Mouse (Mus musculus) large intestine, adult 2 months (tissue): ENCODE results near the gene Sptssb. TPM values are rescaled to one million over a fixed set of nuclear protein-coding genes. Genes with fewer than 3 reads are reported as not detected.

Source experiments
- DNase-seq: peaks from one replicate; pipeline ENCODE4 v3.0.0-alpha.2; 2012; ENCODE audit warnings: low read depth, low spot score
- WGBS: fragments of 180-500 bp; shearing (Covaris S2); methylation state at CpG from one replicate; pipeline ENCODE4 v1.1.7; 2018; 5-methylcytosine and 5-hydroxymethylcytosine counted together
- polyA plus RNA-seq: library from polyadenylated mRNA; depleted of rRNA; stranded (reverse); fragments of >200 nt; gene quantifications from 2 replicates; pipeline ENCODE4 v1.2.3, GENCODE M21; 2012

The Sptssb gene
- polyA plus RNA-seq, 1 experiment = 2.3 TPM

DNA sequence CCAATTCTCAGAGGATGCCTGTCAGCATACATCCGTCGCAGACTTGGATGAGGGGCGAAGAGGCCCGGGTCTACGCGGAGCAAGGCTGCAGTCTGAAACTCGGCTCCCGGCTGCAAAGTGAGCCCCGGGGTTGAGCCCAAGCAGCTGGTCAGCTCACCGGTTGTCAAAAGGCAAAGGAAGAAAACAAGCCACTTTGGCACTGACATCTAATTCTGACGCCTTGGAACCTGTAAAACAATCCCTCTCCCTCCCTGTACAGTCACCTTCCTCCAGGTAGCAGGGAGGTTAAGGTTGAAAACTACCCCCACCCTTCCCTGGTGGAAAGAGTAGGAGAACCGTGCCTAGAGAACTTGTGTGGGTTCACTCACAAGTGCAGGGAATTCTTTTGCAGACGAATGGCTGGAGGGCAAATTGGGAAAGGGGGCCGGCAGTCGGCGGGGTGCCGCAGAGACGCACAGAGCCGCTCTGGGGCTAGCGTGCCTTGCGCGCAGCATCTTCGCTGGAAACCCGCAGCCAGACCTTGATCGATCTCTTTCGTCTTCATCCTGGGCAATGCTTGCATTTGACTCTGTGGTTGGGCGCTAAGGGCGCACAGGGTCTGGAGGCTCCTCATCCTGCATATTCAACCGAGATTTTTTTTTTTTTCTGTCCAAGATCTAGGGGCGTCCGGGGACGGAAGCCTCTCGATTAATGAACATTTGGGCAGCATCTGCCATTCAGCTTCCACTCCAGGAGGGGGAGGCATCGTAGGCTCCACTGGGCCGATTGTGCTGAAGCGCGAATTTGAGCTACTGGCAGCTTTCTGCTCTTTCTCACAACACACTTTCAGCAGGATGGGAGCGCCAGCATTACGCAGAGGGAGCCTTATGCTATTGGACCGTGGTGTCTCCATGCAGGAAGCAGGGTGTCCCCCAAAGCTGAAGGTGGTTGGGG is 1.1 kb upstream of the Sptssb start:
- DNase-seq = no peak
- WGBS = under 1% methylated on average over 40 of the region's 40 CpGs

DNA sequence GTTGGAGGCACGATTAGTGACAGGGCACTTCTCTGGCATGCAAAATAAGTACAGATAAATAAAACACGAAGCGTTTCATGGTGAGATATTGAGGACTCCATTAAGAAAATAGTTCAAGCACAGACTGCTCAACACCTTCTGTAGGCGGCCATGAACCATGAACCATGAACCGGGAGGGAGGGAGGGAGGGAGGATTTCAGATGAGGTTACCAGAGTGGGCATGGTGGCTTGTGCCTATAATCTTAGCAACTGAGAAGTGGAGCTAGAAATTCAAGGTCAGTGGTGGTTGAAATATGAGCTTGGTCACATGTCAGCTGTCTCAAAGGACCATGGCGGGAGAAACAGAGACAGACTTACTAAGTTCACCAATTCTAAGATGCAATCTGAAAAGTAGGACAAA is 20.3 kb downstream of the Sptssb start:
- DNase-seq = no peak

DNA sequence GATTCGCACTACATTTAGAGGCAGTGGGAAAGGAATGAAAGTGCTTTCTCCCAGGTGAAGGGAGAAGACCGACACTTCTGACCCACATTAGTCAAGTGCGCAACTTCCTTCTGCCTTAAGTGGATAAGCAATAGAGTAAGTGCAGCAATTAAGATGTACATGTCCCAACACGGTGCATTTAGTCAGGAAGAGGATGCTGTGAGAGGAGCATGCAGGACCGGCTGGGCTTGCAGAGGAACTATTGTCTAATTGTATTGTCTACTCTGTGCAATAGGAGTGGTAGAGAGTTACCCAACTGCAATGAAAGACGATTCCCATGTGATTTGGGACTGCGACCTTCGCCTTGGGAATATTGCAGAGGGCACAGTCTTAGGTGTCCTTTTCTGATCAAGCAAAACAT is 30.2 kb downstream of the Sptssb start:
- no peak for DNase-seq
- WGBS = 81% methylated on average over 8 of the region's 8 CpGs

More for the DNA sequence above, 20.3 kb downstream of the Sptssb start:
- 83% methylated on average over 6 of the region's 6 CpGs for WGBS

GRCm38 (mm10) chr3:69824536-69824935 is 35.2 kb downstream of the Sptssb start:
- no peak for DNase-seq
- WGBS = 86% methylated on average over 1 of the region's 1 CpGs

DNA sequence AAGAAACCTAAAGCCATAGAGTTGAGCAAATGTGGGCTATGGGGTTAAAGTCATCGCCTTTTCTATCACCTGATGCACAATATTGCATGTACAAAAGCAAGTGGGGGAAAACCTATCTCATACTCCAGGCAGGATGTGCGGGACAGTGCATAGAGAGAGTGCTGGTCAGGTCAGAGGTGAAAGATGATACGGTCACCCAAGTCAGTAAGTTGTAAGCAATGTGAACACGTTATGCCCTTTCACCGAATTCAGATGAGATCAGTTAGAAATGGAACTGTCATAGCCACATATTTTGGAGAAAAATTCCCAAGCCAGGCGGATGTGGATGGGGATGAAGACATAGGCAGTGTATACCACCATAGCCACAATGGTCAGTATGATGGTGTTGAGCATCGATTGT is 39.1 kb downstream of the Sptssb start:
- 85% methylated on average over 7 of the region's 7 CpGs for WGBS
- DNase-seq = no peak

- WGBS = 47% methylated on average over 3 of the region's 3 CpGs
- no peak for DNase-seq
These were observed 39.9 kb downstream of the Sptssb start for GRCm38 (mm10) chr3:69819851-69820200.

GRCm38 (mm10) chr3:69819146-69819850 is 40.4 kb downstream of the Sptssb start:
- WGBS = 81% methylated on average over 7 of the region's 7 CpGs

DNA sequence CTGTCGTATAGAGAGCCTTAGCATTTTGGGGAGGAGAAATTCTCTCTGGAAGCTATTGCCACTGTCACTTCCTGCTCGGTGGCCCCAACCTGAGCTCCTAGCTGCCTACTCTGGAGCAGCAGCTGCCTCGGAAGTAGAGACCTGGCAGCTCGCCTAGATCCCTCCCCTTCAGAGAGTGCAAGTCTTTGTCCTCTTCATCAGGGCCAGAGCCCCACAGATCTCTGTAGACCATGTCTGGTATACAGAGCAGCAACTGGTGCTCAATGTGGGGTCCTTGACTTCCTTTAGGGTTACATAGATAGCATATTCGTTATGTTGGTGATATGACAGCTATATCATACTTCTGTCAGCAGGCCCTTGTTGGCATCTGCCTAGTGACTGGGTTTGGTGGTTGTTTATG is 41.3 kb downstream of the Sptssb start:
- no peak for DNase-seq
- 41% methylated on average over 5 of the region's 5 CpGs for WGBS

More at GRCm38 (mm10) chr3:69819146-69819850, 40.4 kb downstream of the Sptssb start:
- DNase-seq = no peak

- no peak for DNase-seq
- WGBS = 66% methylated on average over 2 of the region's 2 CpGs
These were observed 43.2 kb downstream of the Sptssb start for GRCm38 (mm10) chr3:69816547-69816946.

- DNase-seq = no peak
- WGBS = 59% methylated on average over 11 of the region's 11 CpGs
These were observed 46.6 kb downstream of the Sptssb start for GRCm38 (mm10) chr3:69813005-69813695.

DNA sequence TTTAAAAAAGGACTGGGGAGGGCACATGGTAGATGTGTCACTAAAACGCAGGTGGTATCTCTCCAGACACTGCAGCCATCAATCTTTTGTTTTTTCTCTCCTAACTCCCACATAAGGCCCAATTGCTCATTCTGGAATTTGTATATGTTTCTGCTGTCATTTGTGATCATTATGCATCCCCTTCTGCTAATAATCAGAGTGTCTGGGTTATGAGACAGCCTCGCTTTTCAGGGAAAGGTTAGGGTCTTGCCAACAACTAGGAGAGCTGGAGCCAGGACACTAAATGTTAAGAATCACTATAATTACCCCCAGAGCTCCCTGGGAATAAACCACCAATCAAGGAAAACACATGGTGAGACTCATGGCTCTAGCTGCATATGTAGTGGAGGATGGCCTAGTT is 47.3 kb downstream of the Sptssb start:
- WGBS = 86% methylated on average over 2 of the region's 2 CpGs
- no peak for DNase-seq

DNA sequence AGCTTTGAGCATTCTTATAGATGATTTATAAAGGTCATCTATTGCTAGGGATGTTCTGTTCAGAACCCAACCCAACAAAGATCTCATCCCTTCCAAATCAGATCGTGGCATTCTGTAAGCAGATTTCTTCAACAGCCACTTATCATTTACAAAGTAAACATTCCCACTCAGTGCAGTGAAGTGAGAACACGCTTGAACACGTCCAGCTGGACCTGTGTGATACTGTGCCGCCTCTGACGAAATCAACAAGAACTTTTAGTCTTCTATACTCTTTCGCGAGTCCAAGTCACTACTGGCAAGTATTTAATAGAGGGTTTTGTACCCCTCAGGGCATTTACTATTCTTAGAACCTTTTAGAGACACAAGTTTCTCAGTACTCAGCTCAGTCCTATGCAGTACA is 51.3 kb downstream of the Sptssb start:
- WGBS = 66% methylated on average over 7 of the region's 7 CpGs
- no peak for DNase-seq

DNA sequence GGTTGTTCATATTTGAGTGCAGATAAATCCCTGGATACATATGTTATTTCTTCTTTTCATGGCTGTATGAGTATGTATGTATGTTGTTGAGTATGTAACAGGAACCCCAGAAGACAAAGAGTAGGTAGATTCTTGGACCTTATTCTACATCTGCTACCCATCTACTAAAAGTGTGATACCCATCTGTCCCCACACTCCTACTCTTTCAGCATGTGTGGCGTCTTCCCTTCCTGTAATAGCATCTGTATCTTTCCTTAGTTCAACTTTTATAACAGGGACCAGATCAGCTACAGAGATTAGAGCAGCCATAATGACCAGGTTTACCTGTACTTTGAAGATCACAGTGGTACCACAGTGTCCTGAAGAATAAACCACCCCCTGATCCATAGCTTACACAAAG is 56.6 kb downstream of the Sptssb start:
- DNase-seq = no peak

GRCm38 (mm10) chr3:69800829-69801384 is 58.8 kb downstream of the Sptssb start:
- no peak for DNase-seq
- WGBS = 52% methylated on average over 7 of the region's 7 CpGs

More for the DNA sequence above, 56.6 kb downstream of the Sptssb start:
- 84% methylated on average over 1 of the region's 1 CpGs for WGBS

- no peak for DNase-seq
- 38% methylated on average over 1 of the region's 1 CpGs for WGBS
These were observed 60.6 kb downstream of the Sptssb start for GRCm38 (mm10) chr3:69799096-69799495.

DNA sequence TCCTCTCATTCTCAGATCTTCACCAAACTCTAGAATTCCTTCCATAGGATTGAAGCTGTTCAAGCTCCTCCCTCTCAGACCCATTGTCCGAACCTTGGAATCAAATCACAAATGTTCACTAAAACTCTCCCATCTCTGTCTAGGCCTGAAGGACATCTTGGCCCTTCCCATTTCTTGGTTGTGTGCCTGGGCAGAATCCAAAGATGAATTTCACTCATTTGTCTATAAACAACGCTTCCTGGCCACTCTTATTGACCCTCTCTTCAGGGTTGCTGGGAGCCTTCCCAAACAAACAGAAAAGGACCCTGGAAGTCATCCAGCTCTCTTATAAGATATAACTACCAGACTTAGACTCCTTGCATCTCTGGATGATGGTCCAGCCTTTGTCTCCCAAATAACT is 61.8 kb downstream of the Sptssb start:
- DNase-seq = no peak
- 44% methylated on average over 2 of the region's 2 CpGs for WGBS

DNA sequence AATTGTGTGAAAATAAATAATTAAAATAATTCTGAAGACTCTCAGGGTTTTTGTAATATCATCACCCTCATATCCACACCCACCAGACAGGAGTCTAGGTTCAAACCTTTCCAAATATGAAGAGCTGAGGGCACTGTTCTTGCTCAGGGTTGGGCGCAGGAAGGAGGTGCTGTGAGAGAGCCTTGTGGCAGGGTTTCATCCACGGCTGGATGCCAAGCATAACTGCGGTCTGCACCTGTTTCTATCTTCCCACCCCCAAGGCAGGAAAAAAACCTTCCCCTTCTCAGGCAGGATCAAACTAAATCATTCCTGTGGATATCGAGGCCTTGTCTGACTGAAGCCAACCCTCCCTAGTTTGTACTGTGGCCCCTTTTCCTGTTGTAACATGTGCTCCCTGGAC is 62.2 kb downstream of the Sptssb start:
- no peak for DNase-seq
- WGBS = 81% methylated on average over 4 of the region's 4 CpGs

GRCm38 (mm10) chr3:69792823-69793417 is 66.8 kb downstream of the Sptssb start:
- 41% methylated on average over 3 of the region's 3 CpGs for WGBS
- DNase-seq = no peak

DNA sequence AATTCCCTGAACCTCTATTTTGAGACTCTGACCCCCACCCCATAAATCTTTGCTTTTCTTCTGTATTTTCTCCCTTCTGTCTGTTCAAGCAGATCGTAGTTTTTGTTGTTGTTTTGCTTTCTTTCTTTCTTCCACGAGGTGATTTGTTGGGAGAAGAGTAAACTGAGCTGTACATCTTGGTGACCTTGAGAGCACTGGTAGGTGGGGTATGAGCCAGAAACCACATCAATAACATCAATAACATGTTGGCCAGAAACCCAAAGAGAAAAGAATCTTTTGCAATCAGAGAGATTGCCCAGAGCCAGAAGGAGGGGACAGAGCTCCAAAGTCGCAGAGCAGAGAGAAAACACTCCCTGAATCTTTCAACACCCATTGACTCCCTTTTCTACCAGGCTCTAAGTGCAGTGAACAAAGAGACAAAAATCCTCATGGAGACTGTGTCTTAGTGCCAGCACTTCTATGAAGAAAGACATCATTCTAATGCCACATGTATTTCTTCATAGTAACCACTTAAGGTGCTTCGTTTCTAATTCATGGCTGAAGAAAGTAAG is 80.4 kb downstream of the Sptssb start:
- WGBS = 62% methylated on average over 4 of the region's 4 CpGs
- no peak for DNase-seq
